Mouse (Mus musculus): ENCODE results near the gene Man2c1.

GRCm38 (mm10) chr9:57117261-57117755 is 13.2 kb upstream of the Man2c1 start:
- no peak for TF ChIP-seq GATA1 (IDR thresholded peaks at IDR 0.05; ENCODE audit: borderline replicate concordance, low read length)
- no peak for TF ChIP-seq FLI1 (IDR thresholded peaks at IDR 0.05; ENCODE audit: low read length)
